Mouse (Mus musculus) mammary gland, adult 2 months (tissue): Measurements from ENCODE around the gene Olfr821. TPM values are rescaled to one million over a fixed set of nuclear protein-coding genes. Genes with fewer than 3 reads are reported as not detected.

Source experiments
- polyA plus RNA-seq: library from polyadenylated mRNA; depleted of rRNA; stranded (reverse); fragments of >200 nt; gene quantifications from 2 replicates; pipeline ENCODE4 v1.2.3, GENCODE M21; 2012; ENCODE audit warnings: low replicate concordance; rRNA removed

Gene Olfr821
- not detected in 2 replicates for polyA plus RNA-seq

GRCm38 (mm10) chr10:130030048-130030447 is at the start of gene Olfr821:
Gene Olfr821 (plus strand): TSS chr10:130030348.

GRCm38 (mm10) chr10:129984962-129985361 is 45.2 kb upstream of the Olfr821 start, which contains the start of gene Gm10310:
Gene Gm10310 (minus strand): TSS chr10:129985062.

GRCm38 (mm10) chr10:130012321-130012720 is 17.8 kb upstream of the Olfr821 start, which contains the start of gene Olfr820:
Gene Olfr820 (plus strand): TSS chr10:130012621.

GRCm38 (mm10) chr10:130070910-130071309 is 40.8 kb downstream of the Olfr821 start, which contains the start of gene Olfr822:
Gene Olfr822 (plus strand): TSS chr10:130071210.

Other genes with a start within 250 kb of the Olfr821 start
- not detected in 2 replicates for gene Olfr810, start 235.4 kb upstream of the Olfr821 start, polyA plus RNA-seq
- gene Olfr811, start 226.0 kb upstream of the Olfr821 start, polyA plus RNA-seq: not detected in 2 replicates
- not detected in 2 replicates for gene Olfr812, start 184.3 kb upstream of the Olfr821 start, polyA plus RNA-seq
- gene Olfr813, start 175.0 kb upstream of the Olfr821 start, polyA plus RNA-seq: not detected in 2 replicates
- not detected in 2 replicates for gene Olfr814, start 150.5 kb upstream of the Olfr821 start, polyA plus RNA-seq
- not detected in 2 replicates for gene Olfr815, start 124.5 kb upstream of the Olfr821 start, polyA plus RNA-seq
- not detected in 2 replicates for gene Olfr816, start 114.8 kb upstream of the Olfr821 start, polyA plus RNA-seq
- not detected in 2 replicates for gene Olfr818, start 81.2 kb upstream of the Olfr821 start, polyA plus RNA-seq
- gene Olfr819, start 63.1 kb upstream of the Olfr821 start, polyA plus RNA-seq: not detected in 2 replicates
- not detected in 2 replicates for gene Olfr247, start 54.2 kb upstream of the Olfr821 start, polyA plus RNA-seq
- gene Gm10310, start 45.3 kb upstream of the Olfr821 start, polyA plus RNA-seq: not detected in 2 replicates
- not detected in 2 replicates for gene Olfr820, start 17.7 kb upstream of the Olfr821 start, polyA plus RNA-seq
- gene Olfr822, start 40.9 kb downstream of the Olfr821 start, polyA plus RNA-seq: not detected in 2 replicates
- gene Olfr823, start 85.0 kb downstream of the Olfr821 start, polyA plus RNA-seq: not detected in 2 replicates
- gene Olfr824, start 99.7 kb downstream of the Olfr821 start, polyA plus RNA-seq: not detected in 2 replicates
- not detected in 2 replicates for gene Olfr825, start 136.4 kb downstream of the Olfr821 start, polyA plus RNA-seq
- not detected in 2 replicates for gene Olfr826, start 153.8 kb downstream of the Olfr821 start, polyA plus RNA-seq
- not detected in 2 replicates for gene Olfr827, start 184.1 kb downstream of the Olfr821 start, polyA plus RNA-seq
- gene Neurod4, start 249.9 kb downstream of the Olfr821 start, polyA plus RNA-seq: not detected in 2 replicates